In the genomic region with DNA sequence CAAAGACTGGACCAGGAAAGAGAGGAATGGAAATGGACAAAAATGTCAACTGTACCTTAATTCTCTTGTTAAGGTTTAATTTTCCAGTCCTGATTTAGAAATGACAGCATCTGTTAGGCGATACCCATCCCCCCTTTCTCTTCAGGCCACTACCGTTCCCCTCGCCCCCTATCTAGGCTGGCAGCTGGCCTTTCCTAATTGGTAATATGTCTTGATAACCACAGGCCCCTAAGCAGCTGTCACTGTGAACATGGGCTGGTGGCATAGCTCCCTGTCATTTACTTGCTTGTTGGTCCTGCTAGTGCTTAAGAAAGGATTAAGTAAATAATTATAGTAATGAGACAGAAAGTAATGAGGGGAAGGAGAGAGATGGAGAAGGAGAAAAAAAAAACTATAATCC, we compare ENCODE assay signal across 1 mouse cellular context.
A peak's percentile ranks its signal among the peaks of the same experiment; 100 is the strongest.
TF ChIP-seq lines count a peak whose summit lies in the region.

No protein-coding gene starts in this region.

TF ChIP-seq in myocyte, 11 proteins besides CTCF, POLR2A, EP300 and RAD21:
- TF ChIP-seq MYOG (IDR thresholded peaks at IDR 0.05; ENCODE audit: control insufficient read depth in 1 of 3, insufficient read depth in 1 of 3, insufficient read length in 2 of 3, low read depth in 2 of 3) (peak; percentile 75 to 97 (median 94)), MAX (IDR thresholded peaks at IDR 0.05; ENCODE audit: low read depth) (no peak), MYOD1 (IDR thresholded peaks at IDR 0.05; ENCODE audit: control insufficient read depth in 1 of 3, insufficient read length in 2 of 3, low read depth in 2 of 3) (peak; percentile 44 to 94 (median 74)), TCF12 (IDR thresholded peaks at IDR 0.05; ENCODE audit: insufficient read depth, poor library complexity, severe bottlenecking) (peak; percentile 93), TCF3 (IDR thresholded peaks at IDR 0.05; ENCODE audit: insufficient read length, low read depth) (peak; percentile 60), CEBPB (IDR thresholded peaks at IDR 0.05; ENCODE audit: insufficient read depth, poor library complexity, severe bottlenecking) (no peak)
